Mouse (Mus musculus): ENCODE measurements around the gene Fam84b.

- TF ChIP-seq CTCF (IDR thresholded peaks at IDR 0.05; ENCODE audit: low read depth) (no peak), EP300 (IDR thresholded peaks at IDR 0.05; ENCODE audit: low read depth) (no peak)
These were observed 31.3 kb downstream of the Fam84b start for GRCm38 (mm10) chr15:60822101-60822802.

All from liver, postnatal 0 days (tissue).